Mouse (Mus musculus): ENCODE results near the gene Fbxl3. TPM values are rescaled to one million over a fixed set of nuclear protein-coding genes. Genes with fewer than 3 reads are reported as not detected.

Fbxl3 gene
- total and polyA plus RNA-seq, 3 experiments = 51.8 to 67.0 (median 59.7) TPM

DNA sequence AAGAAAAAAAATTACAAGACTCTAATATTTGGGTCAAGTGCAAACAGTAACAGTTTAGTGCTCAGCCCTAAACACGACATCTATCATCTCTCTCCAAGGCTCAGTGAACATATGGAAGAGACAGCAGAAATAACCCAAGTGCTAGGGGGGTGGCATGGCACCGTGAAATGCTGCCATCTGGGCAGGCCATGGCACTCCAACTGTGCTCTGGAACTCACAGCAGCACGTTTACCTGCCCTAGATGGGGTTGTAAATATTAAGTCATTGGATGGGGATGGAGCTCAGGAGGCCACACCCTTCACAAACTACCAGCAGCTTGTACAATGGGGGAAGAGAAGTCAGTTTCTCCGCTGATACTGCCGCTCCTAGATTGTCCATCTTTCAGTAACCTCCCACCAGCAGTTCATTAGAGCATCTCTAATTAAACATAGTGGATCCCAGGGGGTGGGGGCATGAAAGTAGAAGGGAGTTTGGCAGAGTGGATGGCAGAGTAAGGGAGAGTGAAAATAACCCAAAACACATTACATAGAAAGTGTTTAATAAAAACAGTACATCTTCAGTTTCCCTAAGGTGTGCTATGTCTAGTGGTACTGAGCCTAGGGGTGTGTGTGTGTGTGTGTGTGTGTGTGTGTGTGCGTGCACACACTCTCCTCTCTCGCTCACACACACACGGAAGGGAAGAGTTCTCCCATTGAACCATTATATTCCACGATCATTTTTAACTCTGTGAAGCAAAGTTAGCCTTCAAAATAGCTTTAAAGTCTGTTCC lies 20.0 kb downstream of the Fbxl3 start:
- H3K27me3 ChIP-seq (ENCODE audit: control insufficient read depth, insufficient read depth, low read length) = no peaks in the 10 kb centered on the region
- peaks cover 16% of the 10 kb centered on the region for H3K36me3 ChIP-seq (ENCODE audit: control insufficient read depth, insufficient read depth, low read length)
- H3K4me3 ChIP-seq = no peak overlapping the region
- intact Hi-C loops (cut with DNase I) = no loop called here
- WGBS = 82% methylated on average over 9 of the region's 9 CpGs
- no peak for DNase-seq
- 0 out of 2 replicates have a peak, but pooled peaks cover 2% of the 10 kb centered on the region for H3K79me2 ChIP-seq (replicated peaks; ENCODE audit: control insufficient read depth, insufficient read depth, low read length)
- H3K9ac ChIP-seq (ENCODE audit: low read depth, low read length) = no peak overlapping the region
- TF ChIP-seq EP300 (IDR thresholded peaks at IDR 0.05; ENCODE audit: insufficient read depth, low read depth, low read length) (no peak), CTCF (IDR thresholded peaks at IDR 0.05) (no peak), POLR2A (IDR thresholded peaks at IDR 0.05; ENCODE audit: insufficient read depth, low read depth, low read length) (no peak)
- no peaks in the 10 kb centered on the region; the same call in 1 of the 2 replicates for H3K4me1 ChIP-seq (ENCODE audit: control insufficient read depth, insufficient read depth, low read length)
- H3K27ac ChIP-seq = no peak overlapping the region

DNA sequence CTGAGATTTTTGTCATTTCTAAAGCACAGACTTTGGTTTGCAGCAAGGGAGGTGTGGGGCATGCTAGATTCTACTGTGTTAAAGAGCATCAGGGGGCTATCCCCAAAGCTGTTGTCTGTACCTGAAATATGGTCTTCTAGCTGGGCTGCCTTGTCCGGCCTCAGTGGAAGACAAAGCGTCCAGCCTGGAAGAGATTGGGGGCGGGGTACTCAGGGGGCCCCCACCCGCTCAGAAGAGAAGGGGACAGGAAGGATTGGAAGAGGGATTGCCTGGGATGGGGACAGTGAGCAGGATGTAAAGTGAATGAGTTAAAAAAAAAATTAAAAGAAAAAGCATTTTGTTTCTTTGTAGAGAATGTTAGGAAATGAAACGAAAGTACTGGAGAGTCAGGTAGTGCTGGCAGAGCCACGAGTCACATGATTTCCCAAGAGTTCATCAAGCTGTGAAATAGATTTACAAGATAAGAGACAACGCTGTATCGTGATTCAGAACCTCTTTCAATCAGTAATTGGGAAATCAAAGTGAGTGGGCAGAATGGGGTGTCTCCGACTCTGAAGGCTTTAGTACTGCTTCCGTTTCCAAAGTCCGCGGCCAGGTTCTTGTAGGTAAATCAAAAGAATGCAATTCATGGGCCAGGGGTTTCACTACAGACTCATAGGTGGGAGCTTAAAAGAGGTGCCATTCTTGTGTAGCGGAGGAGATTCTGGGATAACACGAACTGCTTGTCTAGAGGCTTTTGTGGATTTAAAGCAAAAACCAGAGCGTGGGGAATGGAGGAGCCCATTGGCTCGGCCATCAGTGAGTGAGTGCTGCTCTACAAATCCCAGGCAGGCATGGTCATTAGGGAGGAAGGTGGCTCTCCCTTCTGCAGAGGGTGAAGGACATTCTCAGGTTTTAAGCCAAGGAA lies 21.1 kb downstream of the Fbxl3 start:
- no peaks in the 10 kb centered on the region for H3K27me3 ChIP-seq (ENCODE audit: control insufficient read depth, insufficient read depth, low read length)
- intact Hi-C loops (cut with DNase I) = no loop called here
- WGBS = 77% methylated on average over 16 of the region's 16 CpGs
- no peak for DNase-seq
- H3K4me1 ChIP-seq (ENCODE audit: control insufficient read depth, insufficient read depth, low read length) = no peaks in the 10 kb centered on the region; the same call in 1 of the 2 replicates
- H3K36me3 ChIP-seq (ENCODE audit: control insufficient read depth, insufficient read depth, low read length) = peaks cover 15% of the 10 kb centered on the region
- 0 out of 2 replicates have a peak, but pooled peaks cover 2% of the 10 kb centered on the region for H3K79me2 ChIP-seq (replicated peaks; ENCODE audit: control insufficient read depth, insufficient read depth, low read length)
- no peak overlapping the region for H3K27ac ChIP-seq
- H3K4me3 ChIP-seq = no peak overlapping the region
- TF ChIP-seq CTCF (IDR thresholded peaks at IDR 0.05) = no peak
- no peak overlapping the region for H3K9ac ChIP-seq (ENCODE audit: low read depth, low read length)

DNA sequence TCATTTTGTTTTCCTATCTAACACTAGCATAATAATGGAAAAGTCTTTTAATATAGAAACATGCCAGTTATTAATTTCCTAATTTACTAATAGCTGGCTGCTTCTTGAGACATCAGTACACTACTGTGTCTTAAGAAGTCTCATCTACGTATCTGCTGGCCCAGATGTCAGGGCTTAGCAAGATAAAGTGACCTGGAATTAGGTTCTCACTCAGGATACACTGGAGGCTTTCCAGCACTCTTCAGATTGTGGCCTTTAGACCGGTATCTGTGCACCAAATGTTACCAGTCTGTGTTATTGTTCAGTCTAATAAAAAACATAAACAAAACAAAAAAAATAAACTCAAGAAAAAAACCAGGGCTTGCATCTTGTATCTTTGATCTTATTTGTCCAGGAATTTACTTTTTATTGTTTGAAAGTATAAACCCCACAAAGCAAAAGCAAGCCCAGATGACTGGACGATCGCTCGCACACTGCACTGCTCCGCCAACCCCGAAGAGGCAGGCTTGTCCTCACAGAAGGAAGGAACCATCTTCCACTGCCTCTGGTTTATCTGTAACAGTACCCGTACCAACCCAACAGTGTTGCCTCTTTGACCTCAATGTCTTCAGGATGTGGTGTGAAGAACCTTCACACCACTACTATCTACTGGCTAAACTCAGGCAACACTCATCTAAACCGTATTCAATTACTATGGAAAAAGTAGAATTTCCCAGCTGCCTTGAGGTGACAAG lies 21.9 kb downstream of the Fbxl3 start:
- Histone ChIP-seq H3K36me3 (ENCODE audit: control insufficient read depth, insufficient read depth, low read length) (peaks cover 12% of the 10 kb centered on the region), H3K79me2 (replicated peaks; ENCODE audit: control insufficient read depth, insufficient read depth, low read length) (0 out of 2 replicates have a peak, but pooled peaks cover 2% of the 10 kb centered on the region), H3K4me1 (ENCODE audit: control insufficient read depth, insufficient read depth, low read length) (no peaks in the 10 kb centered on the region; the same call in 1 of the 2 replicates), H3K4me3 (no peak overlapping the region), H3K9ac (ENCODE audit: low read depth, low read length) (no peak overlapping the region), H3K27me3 (ENCODE audit: control insufficient read depth, insufficient read depth, low read length) (no peaks in the 10 kb centered on the region), H3K27ac (no peak overlapping the region)
- intact Hi-C loops (cut with DNase I) = no loop called here
- TF ChIP-seq EP300 (IDR thresholded peaks at IDR 0.05; ENCODE audit: insufficient read depth, low read depth, low read length) (no peak), POLR2A (IDR thresholded peaks at IDR 0.05; ENCODE audit: insufficient read depth, low read depth, low read length) (no peak), CTCF (IDR thresholded peaks at IDR 0.05) (no peak)
- DNase-seq = no peak
- 80% methylated on average over 9 of the region's 9 CpGs for WGBS

DNA sequence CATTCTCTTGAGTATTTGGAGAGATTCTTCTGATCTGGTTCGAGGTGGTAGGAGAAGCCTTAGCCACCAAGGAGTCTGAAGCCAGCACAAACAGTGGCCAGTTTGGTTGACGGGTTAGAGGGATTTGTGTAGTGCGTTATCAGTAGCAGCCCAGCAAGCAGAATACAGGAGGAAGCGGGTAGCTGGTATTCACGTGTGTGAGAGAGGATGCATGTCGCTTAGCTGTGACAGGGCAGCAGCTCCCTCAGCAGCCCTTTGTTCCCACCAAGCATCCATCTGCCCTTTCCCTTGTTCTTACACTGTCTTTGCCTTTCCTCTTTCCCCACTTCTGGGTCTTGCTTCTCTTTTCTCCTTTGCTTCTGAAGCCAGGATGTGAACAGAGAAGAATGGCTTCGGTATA lies 24.2 kb downstream of the Fbxl3 start:
- peaks cover 6% of the 10 kb centered on the region; the same call in 1 of the 2 replicates for H3K36me3 ChIP-seq (ENCODE audit: control insufficient read depth, insufficient read depth, low read length)
- no peak overlapping the region for H3K4me3 ChIP-seq
- WGBS = 78% methylated on average over 7 of the region's 7 CpGs
- no peaks in the 10 kb centered on the region; the same call in 1 of the 2 replicates for H3K4me1 ChIP-seq (ENCODE audit: control insufficient read depth, insufficient read depth, low read length)
- no peak overlapping the region for H3K9ac ChIP-seq (ENCODE audit: low read depth, low read length)
- H3K27me3 ChIP-seq (ENCODE audit: control insufficient read depth, insufficient read depth, low read length) = no peaks in the 10 kb centered on the region
- intact Hi-C loops (cut with DNase I) = no loop called here
- H3K27ac ChIP-seq = no peak overlapping the region
- no peak for DNase-seq
- TF ChIP-seq CTCF (IDR thresholded peaks at IDR 0.05) (no peak), EP300 (IDR thresholded peaks at IDR 0.05; ENCODE audit: insufficient read depth, low read depth, low read length) (no peak), POLR2A (IDR thresholded peaks at IDR 0.05; ENCODE audit: insufficient read depth, low read depth, low read length) (no peak)
- H3K79me2 ChIP-seq (replicated peaks; ENCODE audit: control insufficient read depth, insufficient read depth, low read length) = 0 out of 2 replicates have a peak, but pooled peaks cover 2% of the 10 kb centered on the region

DNA sequence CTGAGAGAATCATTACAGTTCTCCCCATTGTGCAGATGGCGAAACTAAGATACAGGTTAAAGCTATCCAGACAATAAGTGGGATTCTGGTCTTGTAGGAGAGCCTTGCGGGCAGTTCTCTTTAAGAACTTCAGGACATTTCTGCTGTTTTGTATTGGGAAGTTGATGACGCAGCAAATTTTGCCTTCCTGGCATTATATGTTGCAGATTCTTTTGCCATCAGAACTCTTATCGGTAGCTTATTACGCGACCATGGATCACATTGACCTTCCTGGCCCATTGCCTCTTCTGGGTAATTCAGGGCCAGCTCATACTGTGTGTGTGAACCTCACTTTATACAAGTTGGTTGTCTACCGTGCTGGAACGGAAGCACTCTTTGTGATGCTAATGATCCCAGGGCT lies 25.5 kb downstream of the Fbxl3 start:
- DNase-seq = no peak
- no peak overlapping the region for H3K27ac ChIP-seq
- intact Hi-C loops (cut with DNase I) = loop anchor here (2.0 kb wide), 1 partner anchor 13 kb away; no protein-coding TSS in a partner anchor
- TF ChIP-seq POLR2A (IDR thresholded peaks at IDR 0.05; ENCODE audit: insufficient read depth, low read depth, low read length) (no peak), CTCF (IDR thresholded peaks at IDR 0.05) (no peak), EP300 (IDR thresholded peaks at IDR 0.05; ENCODE audit: insufficient read depth, low read depth, low read length) (no peak)
- H3K27me3 ChIP-seq (ENCODE audit: control insufficient read depth, insufficient read depth, low read length) = no peaks in the 10 kb centered on the region
- no peak overlapping the region for H3K9ac ChIP-seq (ENCODE audit: low read depth, low read length)
- WGBS = 98% methylated on average over 8 of the region's 8 CpGs
- H3K4me1 ChIP-seq (ENCODE audit: control insufficient read depth, insufficient read depth, low read length) = peaks cover 1% of the 10 kb centered on the region; the same call in 1 of the 2 replicates
- 0 out of 2 replicates have a peak, but pooled peaks cover 2% of the 10 kb centered on the region for H3K79me2 ChIP-seq (replicated peaks; ENCODE audit: control insufficient read depth, insufficient read depth, low read length)
- no peak overlapping the region for H3K4me3 ChIP-seq
- H3K36me3 ChIP-seq (ENCODE audit: control insufficient read depth, insufficient read depth, low read length) = peaks cover 6% of the 10 kb centered on the region; the same call in 1 of the 2 replicates
